Mouse (Mus musculus) forelimb bud, embryonic 11.5 days (tissue): ENCODE measurements at regions not wholly inside any gene's neighbourhood (a gene's known extent, or its start where the extent isn't known, plus 50 kb on each side); places are given as distances from the start of the nearest gene placed in this dataset.
A peak's percentile ranks its signal among the peaks of the same experiment; 100 is the strongest.

Source experiments
- DNase-seq: peaks from one replicate; pipeline ENCODE4 v3.0.0-alpha.2; 2012; ENCODE audit warnings: low read depth, low spot score

GRCm38 (mm10) chr8:31314692-31315358 is 2113.7 kb upstream of the 5930422O12Rik start:
- DNase-seq = no peak

GRCm38 (mm10) chr8:31315359-31315705 is 2113.2 kb upstream of the 5930422O12Rik start:
- no peak for DNase-seq

GRCm38 (mm10) chr8:31333545-31334297 is 2094.8 kb upstream of the 5930422O12Rik start:
- DNase-seq = no peak

- DNase-seq = no peak
Observed at GRCm38 (mm10) chr8:31348504-31348903, 2080.0 kb upstream of the 5930422O12Rik start.

- no peak for DNase-seq
Observed at GRCm38 (mm10) chr8:31369636-31370035, 2058.9 kb upstream of the 5930422O12Rik start.

GRCm38 (mm10) chr8:31370137-31371010 is 2058.1 kb upstream of the 5930422O12Rik start:
- DNase-seq = no peak

- no peak for DNase-seq
Observed at GRCm38 (mm10) chr8:31371656-31372055, 2056.9 kb upstream of the 5930422O12Rik start.

- peak; percentile 25 for DNase-seq
Observed at GRCm38 (mm10) chr8:31372397-31372796, 2056.1 kb upstream of the 5930422O12Rik start.

- DNase-seq = no peak
Observed at GRCm38 (mm10) chr8:31373140-31373787, 2055.2 kb upstream of the 5930422O12Rik start.

- DNase-seq = no peak
Observed at GRCm38 (mm10) chr8:31377698-31378334, 2050.7 kb upstream of the 5930422O12Rik start.

- no peak for DNase-seq
Observed at GRCm38 (mm10) chr8:31404811-31405210, 2023.7 kb upstream of the 5930422O12Rik start.

GRCm38 (mm10) chr8:31422241-31422640 is 2006.3 kb upstream of the 5930422O12Rik start:
- DNase-seq = no peak

- no peak for DNase-seq
Observed at GRCm38 (mm10) chr8:31427706-31428105, 2000.8 kb upstream of the 5930422O12Rik start.

GRCm38 (mm10) chr8:31436445-31437191 is 1991.9 kb upstream of the 5930422O12Rik start:
- no peak for DNase-seq

GRCm38 (mm10) chr8:31444834-31445233 is 1983.7 kb upstream of the 5930422O12Rik start:
- DNase-seq = no peak

- no peak for DNase-seq
Observed at GRCm38 (mm10) chr8:31447984-31448383, 1980.5 kb upstream of the 5930422O12Rik start.

GRCm38 (mm10) chr8:31454736-31455391 is 1973.6 kb upstream of the 5930422O12Rik start:
- DNase-seq = no peak

- no peak for DNase-seq
Observed at GRCm38 (mm10) chr8:31460349-31460748, 1968.2 kb upstream of the 5930422O12Rik start.
